Mouse (Mus musculus): Measurements from ENCODE around the gene Fam92b.

Gene Fam92b

GRCm38 (mm10) chr8:120144652-120145301 is 32.5 kb downstream of the Fam92b start:
- no peak for TF ChIP-seq GATA4 (IDR thresholded peaks at IDR 0.05; ENCODE audit: insufficient replicate concordance, low read length)

GRCm38 (mm10) chr8:120143911-120144651 is 33.2 kb downstream of the Fam92b start:
- no peak for TF ChIP-seq GATA4 (IDR thresholded peaks at IDR 0.05; ENCODE audit: insufficient replicate concordance, low read length)

- no peak for TF ChIP-seq GATA4 (IDR thresholded peaks at IDR 0.05; ENCODE audit: insufficient replicate concordance, low read length)
These were observed 36.5 kb downstream of the Fam92b start for GRCm38 (mm10) chr8:120140769-120141168.

GRCm38 (mm10) chr8:120138958-120139357 is 38.3 kb downstream of the Fam92b start:
- TF ChIP-seq GATA4 (IDR thresholded peaks at IDR 0.05; ENCODE audit: insufficient replicate concordance, low read length), result no peak

GRCm38 (mm10) chr8:120136618-120137017 is 40.6 kb downstream of the Fam92b start:
- TF ChIP-seq GATA4 (IDR thresholded peaks at IDR 0.05; ENCODE audit: insufficient replicate concordance, low read length), result no peak

GRCm38 (mm10) chr8:120135687-120136086 is 41.6 kb downstream of the Fam92b start:
- TF ChIP-seq GATA4 (IDR thresholded peaks at IDR 0.05; ENCODE audit: insufficient replicate concordance, low read length), result no peak

- no peak for TF ChIP-seq GATA4 (IDR thresholded peaks at IDR 0.05; ENCODE audit: insufficient replicate concordance, low read length)
These were observed 44.1 kb downstream of the Fam92b start for GRCm38 (mm10) chr8:120133169-120133568.

- TF ChIP-seq GATA4 (IDR thresholded peaks at IDR 0.05; ENCODE audit: insufficient replicate concordance, low read length), result no peak
These were observed 46.1 kb downstream of the Fam92b start for GRCm38 (mm10) chr8:120131158-120131557.

GRCm38 (mm10) chr8:120129547-120129946 is 47.7 kb downstream of the Fam92b start:
- TF ChIP-seq GATA4 (IDR thresholded peaks at IDR 0.05; ENCODE audit: insufficient replicate concordance, low read length), result no peak

GRCm38 (mm10) chr8:120126357-120127161 is 50.7 kb downstream of the Fam92b start:
- TF ChIP-seq GATA4 (IDR thresholded peaks at IDR 0.05; ENCODE audit: insufficient replicate concordance, low read length), result peak; percentile 83

- TF ChIP-seq GATA4 (IDR thresholded peaks at IDR 0.05; ENCODE audit: insufficient replicate concordance, low read length), result no peak
These were observed 52.4 kb downstream of the Fam92b start for GRCm38 (mm10) chr8:120124836-120125389.

GRCm38 (mm10) chr8:120124261-120124660 is 53.0 kb downstream of the Fam92b start:
- no peak for TF ChIP-seq GATA4 (IDR thresholded peaks at IDR 0.05; ENCODE audit: insufficient replicate concordance, low read length)

- TF ChIP-seq GATA4 (IDR thresholded peaks at IDR 0.05; ENCODE audit: insufficient replicate concordance, low read length), result no peak
These were observed 56.3 kb downstream of the Fam92b start for GRCm38 (mm10) chr8:120120951-120121350.

GRCm38 (mm10) chr8:120119931-120120330 is 57.3 kb downstream of the Fam92b start:
- TF ChIP-seq GATA4 (IDR thresholded peaks at IDR 0.05; ENCODE audit: insufficient replicate concordance, low read length), result no peak

GRCm38 (mm10) chr8:120119429-120119828 is 57.8 kb downstream of the Fam92b start:
- no peak for TF ChIP-seq GATA4 (IDR thresholded peaks at IDR 0.05; ENCODE audit: insufficient replicate concordance, low read length)

Measured in liver, adult (tissue).